Mouse (Mus musculus): Measurements from ENCODE around the gene Rdx.

The Rdx gene

GRCm38 (mm10) chr9:52107161-52107560, 60.2 kb downstream of the Rdx start:
- DNase-seq (ENCODE audit: low read depth, low spot score): no peak

- no peak for DNase-seq (ENCODE audit: low read depth, low spot score)
Measured at GRCm38 (mm10) chr9:52110738-52111137, 63.8 kb downstream of the Rdx start.

DNA sequence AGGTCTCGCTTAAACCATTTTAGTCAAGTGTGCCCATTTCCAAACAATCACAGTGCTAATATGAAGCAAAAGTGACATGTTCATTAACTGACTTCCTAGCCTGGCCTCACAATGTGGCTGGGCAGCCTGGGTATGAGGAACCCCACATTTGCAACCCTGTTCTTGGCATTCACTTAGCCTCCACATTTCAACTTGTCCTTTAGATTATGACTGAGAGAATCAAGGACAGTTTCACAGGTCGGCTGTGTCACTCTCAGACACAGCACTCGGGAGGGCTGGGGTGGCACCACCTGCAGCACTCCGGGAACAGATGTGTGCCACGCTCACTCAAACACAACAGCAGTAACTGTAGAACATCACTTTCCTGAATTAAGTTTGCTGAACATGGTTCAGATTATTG, 66.1 kb downstream of the Rdx start:
- no peak for DNase-seq (ENCODE audit: low read depth, low spot score)

DNA sequence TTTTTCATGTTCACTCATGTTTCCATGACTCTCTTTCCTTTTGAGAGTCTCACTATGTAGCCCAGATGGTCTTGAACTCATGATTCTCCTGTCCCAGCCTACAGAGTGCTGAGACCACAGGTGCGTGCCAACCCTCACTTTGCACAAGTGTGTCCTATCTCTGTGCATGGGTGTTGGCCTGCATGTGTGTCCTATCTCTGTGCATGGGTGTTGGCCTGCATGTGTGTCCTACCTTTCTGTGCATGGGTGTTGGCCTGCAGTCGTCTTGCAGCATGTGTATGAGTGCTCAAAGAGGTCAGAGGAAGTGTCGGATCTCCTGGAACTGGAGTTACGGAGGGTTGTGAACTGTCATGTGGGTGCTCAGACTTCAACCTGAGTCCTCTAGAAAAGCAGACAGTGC, 72.2 kb downstream of the Rdx start:
- no peak for DNase-seq (ENCODE audit: low read depth, low spot score)

DNA sequence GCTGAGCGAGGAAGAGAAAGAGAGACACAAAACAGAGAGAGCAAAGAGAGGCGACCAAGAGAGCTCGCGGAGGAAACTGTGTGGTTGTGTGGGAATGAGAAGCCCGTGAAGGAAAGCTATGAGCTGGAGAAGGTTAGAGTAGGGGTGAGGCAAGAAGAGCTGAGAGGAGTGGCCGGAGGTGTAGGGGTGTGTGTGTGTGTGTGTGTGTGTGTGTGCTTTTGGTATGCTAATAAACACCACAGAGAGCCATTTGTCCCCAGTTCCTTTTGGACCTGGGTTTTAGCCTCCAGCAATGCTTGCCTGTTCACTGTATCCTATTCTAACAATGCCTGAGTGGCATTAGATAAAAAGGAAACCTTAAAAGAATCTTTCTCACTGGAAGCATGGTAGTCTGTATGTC, 78.3 kb downstream of the Rdx start:
- DNase-seq (ENCODE audit: low read depth, low spot score): no peak

- DNase-seq (ENCODE audit: low read depth, low spot score): no peak
Measured at GRCm38 (mm10) chr9:52130348-52130747, 83.4 kb downstream of the Rdx start.

DNA sequence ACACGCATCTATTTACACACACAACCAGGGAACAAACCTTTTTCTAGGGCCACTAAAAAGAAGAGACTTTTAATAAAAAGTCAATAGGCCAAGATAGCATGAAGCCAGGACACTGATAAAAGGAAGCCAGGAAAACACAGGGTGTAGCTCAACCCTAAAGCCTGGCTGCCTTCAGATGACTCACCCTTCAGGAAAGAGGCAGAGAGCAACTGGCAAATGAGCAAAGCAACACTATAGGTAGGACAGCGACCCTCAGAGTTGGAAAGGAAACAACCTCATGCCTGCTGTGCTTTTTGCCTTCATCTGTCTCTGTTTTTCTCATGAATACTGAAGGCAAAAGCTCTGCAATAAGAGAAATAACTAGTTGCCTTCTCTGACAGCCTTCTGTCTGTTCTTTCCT, 85.8 kb downstream of the Rdx start:
- no peak for DNase-seq (ENCODE audit: low read depth, low spot score)
